Mouse (Mus musculus) ES-E14 (cell line): ENCODE results near the gene Cd207. TPM values are rescaled to one million over a fixed set of nuclear protein-coding genes. Genes with fewer than 3 reads are reported as not detected.
A peak's percentile ranks its signal among the peaks of the same experiment; 100 is the strongest.

Experiments
- DNase-seq: peaks from one replicate; pipeline ENCODE4 v3.0.0-alpha.2; 2013; ENCODE audit warnings: low read depth, low spot score
- H3K27ac ChIP-seq: 2 replicates; pipeline ENCODE4 v1.5.1; 2012; ENCODE audit warnings: low read depth, mild to moderate bottlenecking, low read length, moderate library complexity, mixed read lengths; ENCODE audit not compliant: poor library complexity, insufficient read depth, severe bottlenecking
- H3K36me3 ChIP-seq: 2 replicates; pipeline ENCODE4 v1.6.1; 2012; ENCODE audit warnings: mild to moderate bottlenecking, low read length, moderate library complexity, mixed read lengths; ENCODE audit not compliant: control insufficient read depth, poor library complexity, insufficient read depth, severe bottlenecking
- H3K4me1 ChIP-seq, 2 experiments: fragments of 150-350 bp in 1 of 2; sonication (generic) in 1 of 2; 2 replicates each; pipeline ENCODE4 v1.6.1; 2012; ENCODE audit warnings: low read length in 2 of 2, mild to moderate bottlenecking in 1 of 2, mixed read lengths in 1 of 2; ENCODE audit not compliant: control insufficient read depth in 2 of 2, insufficient read depth in 2 of 2, poor library complexity in 1 of 2
- H3K4me3 ChIP-seq, 2 experiments: fragments of 150-350 bp in 1 of 2; sonication (generic) in 1 of 2; 2 replicates each; pipeline ENCODE4 v1.5.1; 2012; ENCODE audit warnings: low read length in 2 of 2, low read depth in 1 of 2, mild to moderate bottlenecking in 1 of 2, mixed read lengths in 1 of 2; ENCODE audit not compliant: insufficient read depth in 1 of 2, poor library complexity in 1 of 2, severe bottlenecking in 1 of 2
- H3K9ac ChIP-seq: 2 replicates; pipeline ENCODE4 v1.6.1; 2012; ENCODE audit warnings: low read depth, mild to moderate bottlenecking, low read length, mixed read lengths; ENCODE audit not compliant: poor library complexity, insufficient read depth, severe bottlenecking
- H3K9me3 ChIP-seq: fragments of 150-350 bp; sonication (generic); 2 replicates; pipeline ENCODE4 v1.6.1; 2012; ENCODE audit warnings: low read depth, mild to moderate bottlenecking, low read length; ENCODE audit not compliant: control insufficient read depth, insufficient read depth
- CHD2 ChIP-seq: IDR thresholded peaks from 2 replicates; pipeline ENCODE4 v1.6.1; 2014; ENCODE audit warnings: mild to moderate bottlenecking, low read depth, low read length, inconsistent platforms
- HCFC1 ChIP-seq: IDR thresholded peaks from 2 replicates; pipeline ENCODE4 v1.6.1; 2012; ENCODE audit warnings: low read length, inconsistent platforms, borderline replicate concordance; ENCODE audit not compliant: insufficient read depth
- MAFK ChIP-seq: IDR thresholded peaks from 2 replicates; pipeline ENCODE4 v1.6.1; 2014; ENCODE audit warnings: mild to moderate bottlenecking, low read depth, low read length, inconsistent platforms; ENCODE audit not compliant: insufficient read depth
- ZC3H11A ChIP-seq: IDR thresholded peaks from 2 replicates; pipeline ENCODE4 v1.6.1; 2012; ENCODE audit warnings: low read depth, mild to moderate bottlenecking, inconsistent platforms, low read length, borderline replicate concordance
- ZNF384 ChIP-seq: IDR thresholded peaks from 2 replicates; pipeline ENCODE4 v1.6.1; 2012; ENCODE audit warnings: low read depth, low read length, inconsistent platforms
- in situ Hi-C, 2 experiments: fragments of 600-800 bp; cut with MboI; formaldehyde crosslinking; loops; one replicate each; pipeline ENCODE4 v1.15.1; 2025; ENCODE audit warnings: low sequenced_read_pairs in 2 of 2, inconsistent platforms in 1 of 2; ENCODE audit not compliant: unreplicated experiment in 2 of 2
- total RNA-seq: library from RNA; depleted of rRNA; stranded (reverse); fragments of 300-350 nt; gene quantifications from 2 replicates; pipeline ENCODE4 v1.2.3, GENCODE M21; 2012

Gene Cd207
- total RNA-seq, 1 experiment = not detected

DNA sequence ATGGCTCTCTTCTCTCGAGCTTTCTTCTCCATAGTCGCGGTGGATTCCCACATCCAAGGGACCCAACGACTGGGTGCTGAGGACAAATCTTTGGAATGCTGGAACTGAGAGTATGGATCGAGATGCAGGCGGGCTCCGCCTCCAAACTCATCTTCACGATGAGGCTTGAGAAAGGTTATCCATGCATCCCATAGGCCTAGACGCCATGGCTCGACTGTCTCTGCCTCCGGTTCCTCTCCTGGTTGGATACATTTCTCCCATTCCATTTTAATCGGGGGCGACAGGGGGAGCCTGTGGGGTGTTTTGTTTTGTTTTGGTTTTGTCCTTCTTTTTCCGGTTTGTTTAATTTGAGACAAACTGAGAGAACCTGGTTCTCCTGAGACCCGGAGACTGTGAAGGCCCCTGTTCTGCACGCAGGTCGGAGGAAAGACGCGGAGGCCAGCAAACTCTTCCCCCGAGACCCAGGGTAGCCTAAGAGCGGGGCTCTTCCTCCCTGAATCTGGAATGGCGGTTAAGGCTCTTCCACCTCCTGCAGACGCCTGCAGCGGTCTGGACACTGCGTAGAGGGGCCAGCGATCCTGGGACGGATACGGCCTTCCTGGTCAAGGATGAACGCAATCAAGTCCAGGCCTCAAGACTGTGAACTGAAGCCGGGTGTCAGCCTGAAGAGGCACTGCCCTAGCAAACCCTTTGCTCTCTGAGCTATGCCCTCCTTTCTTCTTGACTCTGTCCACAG, 38.0 kb upstream of the Cd207 start:
- DNase-seq = no peak
- peaks cover 0 to 9% of the 10 kb centered on the region in 2 experiments; a peak in 1 of 4 replicates for H3K4me1 ChIP-seq
- H3K27ac ChIP-seq = no peak overlapping the region
- H3K9me3 ChIP-seq = no peaks in the 10 kb centered on the region
- peak overlapping the region; percentile 11 to 22; a peak in 2 of 4 replicates for H3K4me3 ChIP-seq
- no peak for TF ChIP-seq CHD2
- no peak for TF ChIP-seq ZNF384
- TF ChIP-seq ZC3H11A = no peak
- TF ChIP-seq MAFK = no peak
- no peak for TF ChIP-seq HCFC1
- in situ Hi-C loops = loop anchor here (10.0 to 25.0 kb wide), 3 partner anchors 653 to 1472 kb away; partner anchors contain the start of genes Emx1 (in 2 of the 2), Aup1 (in 1 of the 2), Dqx1 (in 1 of the 2) and Htra2 (in 1 of the 2)
- H3K36me3 ChIP-seq = no peaks in the 10 kb centered on the region
- no peak overlapping the region for H3K9ac ChIP-seq

DNA sequence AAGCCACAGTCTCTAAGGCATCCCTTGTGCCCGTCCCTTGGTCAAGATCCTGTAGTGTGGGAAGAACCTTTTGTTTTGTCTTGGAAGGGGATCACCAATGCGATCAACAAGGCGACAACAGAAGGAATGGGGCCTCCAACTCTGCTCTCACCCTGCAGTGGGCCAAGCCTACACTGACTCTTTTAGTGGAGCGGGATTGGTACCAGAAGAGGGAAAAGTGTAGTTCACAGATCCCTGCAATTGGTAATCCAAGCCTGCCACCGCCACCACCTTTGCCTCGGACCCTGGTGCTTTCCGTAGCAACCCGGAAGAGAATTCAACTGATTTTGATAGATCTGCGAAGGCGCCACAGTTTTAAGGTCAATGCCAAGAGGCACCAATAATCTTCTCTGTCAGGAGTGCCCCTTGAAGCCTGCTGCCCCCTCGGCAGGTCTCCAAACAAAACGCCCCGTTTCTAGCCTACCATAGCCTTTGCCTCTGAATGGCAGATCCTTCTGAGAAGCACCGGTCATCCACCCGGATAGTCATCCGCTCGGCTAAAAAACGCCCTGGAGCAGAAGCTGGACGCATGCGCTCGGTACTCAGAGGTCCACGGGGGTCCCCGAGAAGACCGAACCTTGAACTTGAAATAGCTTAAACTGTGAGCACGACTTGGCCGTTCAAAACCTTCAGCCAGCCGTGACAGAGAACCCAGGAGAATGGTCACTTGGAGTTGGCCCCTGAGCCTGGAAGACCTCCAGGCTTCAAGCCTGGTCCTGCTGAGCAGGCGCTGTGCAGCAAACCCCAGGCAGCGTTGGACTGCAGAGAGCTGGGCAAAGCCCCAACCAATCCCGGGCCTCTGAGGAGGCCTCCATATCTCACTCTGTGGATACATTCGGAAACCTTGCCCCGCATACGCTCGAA, 36.8 kb upstream of the Cd207 start:
- Histone ChIP-seq H3K9ac (no peak overlapping the region), H3K9me3 (no peaks in the 10 kb centered on the region), H3K4me1 (peaks cover 0 to 9% of the 10 kb centered on the region in 2 experiments; a peak in 1 of 4 replicates), H3K27ac (no peak overlapping the region), H3K36me3 (no peaks in the 10 kb centered on the region), H3K4me3 (no peak overlapping the region)
- in situ Hi-C loops = loop anchor here (5.0 to 25.0 kb wide), 5 partner anchors 642 to 1473 kb away; partner anchors contain the start of genes Emx1 (in 2 of the 2), Tlx2 (in 2 of the 2), Aup1 (in 1 of the 2) and Dqx1 (in 1 of the 2)
- no peak for TF ChIP-seq ZNF384
- no peak for TF ChIP-seq ZC3H11A
- TF ChIP-seq HCFC1 = no peak
- no peak for TF ChIP-seq MAFK
- DNase-seq = no peak

DNA sequence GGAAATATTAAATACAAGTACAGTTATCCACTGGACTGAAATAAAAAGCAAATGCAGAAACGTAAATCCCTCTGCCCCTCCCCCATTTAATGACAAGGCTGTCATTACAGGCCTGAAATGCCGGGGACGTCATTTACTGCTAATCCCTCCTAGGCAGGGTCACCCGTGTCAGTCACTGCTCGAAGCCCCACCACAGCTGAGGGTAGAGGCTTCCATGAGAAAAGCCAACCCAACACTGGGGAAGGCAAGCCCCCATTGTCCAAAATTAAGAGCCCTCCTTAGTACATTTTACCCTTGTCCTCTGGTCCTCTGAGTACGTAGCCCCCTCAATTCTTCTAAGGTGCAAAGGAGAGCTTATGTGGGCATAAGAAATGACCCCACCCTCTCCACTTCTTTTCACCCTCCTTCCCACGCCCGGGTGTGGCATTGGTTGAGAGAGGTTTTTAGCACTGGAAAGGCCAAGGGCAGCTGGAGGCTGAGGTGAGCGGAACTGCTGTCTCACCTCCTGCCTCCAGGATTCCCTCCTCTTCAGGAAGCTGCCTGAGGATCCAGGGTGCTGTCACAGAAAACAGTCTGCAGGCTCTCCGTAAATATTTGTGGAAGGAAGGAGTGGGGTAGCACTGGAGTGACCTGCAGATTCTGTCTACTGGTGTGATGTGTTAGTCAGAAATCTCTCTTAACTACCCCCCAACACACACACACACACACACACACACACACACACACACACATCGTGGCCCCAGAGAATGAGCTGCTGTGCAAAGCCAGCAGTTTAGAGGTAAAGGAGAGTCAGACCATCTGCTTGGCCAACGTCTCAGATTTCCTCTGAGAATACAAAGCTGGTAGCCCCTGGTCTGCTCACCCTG, 35.8 kb upstream of the Cd207 start:
- in situ Hi-C loops = loop anchor here (5.0 to 25.0 kb wide), 5 partner anchors 641 to 1474 kb away; partner anchors contain the start of genes Emx1 (in 2 of the 2), Tlx2 (in 2 of the 2), Aup1 (in 1 of the 2) and Dqx1 (in 1 of the 2)
- no peak overlapping the region for H3K27ac ChIP-seq
- no peak for TF ChIP-seq ZC3H11A
- no peak for TF ChIP-seq MAFK
- TF ChIP-seq CHD2 = no peak
- TF ChIP-seq HCFC1 = no peak
- TF ChIP-seq ZNF384 = no peak
- no peaks in the 10 kb centered on the region for H3K36me3 ChIP-seq
- no peaks in the 10 kb centered on the region for H3K9me3 ChIP-seq
- no peak for DNase-seq
- peaks cover 0 to 9% of the 10 kb centered on the region in 2 experiments; a peak in 1 of 4 replicates for H3K4me1 ChIP-seq
- H3K4me3 ChIP-seq = no peak overlapping the region
- H3K9ac ChIP-seq = no peak overlapping the region
